Mouse (Mus musculus) ovary, adult 18-20 months (tissue): ENCODE results near the gene Xlr4b.
"Not testable (repeated sequence)": the region's sequence is repeated elsewhere in the genome, so short reads cannot be mapped to it uniquely, and the experiment has no call there.

Source experiments
- DNase-seq: peaks from one replicate; pipeline ENCODE4 v3.0.0; 2022; ENCODE audit warnings: low spot score, mixed read lengths

The Xlr4b gene

GRCm38 (mm10) chrX:73213819-73214564 is at the start of gene Xlr4b:
Xlr4b (plus strand) TSS chrX:73214333.
- DNase-seq, result not testable (repeated sequence)

- DNase-seq, result not testable (repeated sequence)
Measured at GRCm38 (mm10) chrX:73176889-73177288, 37.2 kb upstream of the Xlr4b start, which contains the start of gene Spin2d. Spin2d (minus strand) TSS chrX:73176989.

GRCm38 (mm10) chrX:73191934-73192333 is 22.2 kb upstream of the Xlr4b start, which contains the start of gene Xlr3b:
Xlr3b (plus strand) TSS chrX:73192207.
- not testable (repeated sequence) for DNase-seq

- DNase-seq, result no peak
Measured at GRCm38 (mm10) chrX:73225365-73225764, 11.2 kb downstream of the Xlr4b start.

- DNase-seq, result peak; percentile 63
Measured at GRCm38 (mm10) chrX:73227914-73228605, 13.9 kb downstream of the Xlr4b start, which contains the start of gene F8a. F8a (plus strand) TSS chrX:73228291.

GRCm38 (mm10) chrX:73228606-73229214 is 14.6 kb downstream of the Xlr4b start:
- peak; percentile 11 for DNase-seq

- DNase-seq, result no peak
Measured at GRCm38 (mm10) chrX:73229288-73229687, 15.2 kb downstream of the Xlr4b start.

- DNase-seq, result not testable (repeated sequence)
Measured at GRCm38 (mm10) chrX:73242821-73243325, 28.7 kb downstream of the Xlr4b start, which contains the start of gene Xlr4c. Xlr4c (minus strand) TSS chrX:73243130.

- DNase-seq, result not testable (repeated sequence)
Measured at GRCm38 (mm10) chrX:73262428-73262827, 48.3 kb downstream of the Xlr4b start.

- not testable (repeated sequence) for DNase-seq
Measured at GRCm38 (mm10) chrX:73265270-73265669, 51.1 kb downstream of the Xlr4b start, which contains the start of gene Xlr3c. Xlr3c (minus strand) TSS chrX:73265390.
